Mouse (Mus musculus) embryonic fibroblast, embryonic 13.5 days (primary cell): ENCODE results near the gene Ubc. TPM values are rescaled to one million over a fixed set of nuclear protein-coding genes. Genes with fewer than 3 reads are reported as not detected.

Experiments
- H3K27ac ChIP-seq: 2 replicates; pipeline ENCODE4 v1.5.1; 2012; ENCODE audit warnings: low read length, control low read depth, inconsistent platforms; ENCODE audit not compliant: insufficient read depth
- H3K4me1 ChIP-seq: 2 replicates; pipeline ENCODE4 v1.6.1; 2011; ENCODE audit warnings: low read length; ENCODE audit not compliant: control insufficient read depth, insufficient read depth
- H3K4me3 ChIP-seq: 2 replicates; pipeline ENCODE4 v1.5.1; 2011; ENCODE audit warnings: mild to moderate bottlenecking, control low read depth, low read length; ENCODE audit not compliant: insufficient read depth
- CTCF ChIP-seq: IDR thresholded peaks from 2 replicates; pipeline ENCODE4 v1.5.1; 2011; ENCODE audit warnings: mild to moderate bottlenecking, control low read depth, low read length, moderate library complexity, borderline replicate concordance; ENCODE audit not compliant: insufficient read depth
- POLR2A ChIP-seq: IDR thresholded peaks from 2 replicates; pipeline ENCODE4 v1.6.1; 2011; ENCODE audit warnings: low read depth, mild to moderate bottlenecking, control low read depth, low read length, moderate library complexity
- polyA plus RNA-seq: library from polyadenylated mRNA; stranded (reverse); fragments of >200 nt; gene quantifications from 2 replicates; pipeline ENCODE4 v1.2.4, GENCODE M21; 2011; ENCODE audit warnings: low read depth; ENCODE audit not compliant: missing spikeins, insufficient read length

Ubc gene
- polyA plus RNA-seq, 1 experiment, result 543 TPM

- H3K4me1 ChIP-seq, result peaks cover 5% of the 10 kb centered on the region
- no peak overlapping the region for H3K4me3 ChIP-seq
- H3K27ac ChIP-seq, result no peak overlapping the region
- TF ChIP-seq POLR2A (no peak), CTCF (no peak)
Measured at GRCm38 (mm10) chr5:125337012-125337411, 53.0 kb downstream of the Ubc start.

Other genes with a start within 250 kb of the Ubc start
- 110 and 130 TPM in 2 replicates for gene Ncor2, start 211.0 kb downstream of the Ubc start, polyA plus RNA-seq
- 46.8 and 47.8 TPM in 2 replicates for gene Scarb1, start 49.1 kb downstream of the Ubc start, polyA plus RNA-seq
- not detected in 2 replicates for gene Gm10382, start 880 bp downstream of the Ubc start, polyA plus RNA-seq
- gene Dhx37, start 43.9 kb upstream of the Ubc start, polyA plus RNA-seq, result 18.6 and 27.6 TPM in 2 replicates
- 30.2 and 37.5 TPM in 2 replicates for gene Bri3bp, start 51.4 kb upstream of the Ubc start, polyA plus RNA-seq
- 40.7 and 44.4 TPM in 2 replicates for gene Aacs, start 85.6 kb upstream of the Ubc start, polyA plus RNA-seq
- 0.07 TPM in 1 of 2 replicates, not detected in the other for gene Tmem132b, start 141.6 kb upstream of the Ubc start, polyA plus RNA-seq